In the genomic region with DNA sequence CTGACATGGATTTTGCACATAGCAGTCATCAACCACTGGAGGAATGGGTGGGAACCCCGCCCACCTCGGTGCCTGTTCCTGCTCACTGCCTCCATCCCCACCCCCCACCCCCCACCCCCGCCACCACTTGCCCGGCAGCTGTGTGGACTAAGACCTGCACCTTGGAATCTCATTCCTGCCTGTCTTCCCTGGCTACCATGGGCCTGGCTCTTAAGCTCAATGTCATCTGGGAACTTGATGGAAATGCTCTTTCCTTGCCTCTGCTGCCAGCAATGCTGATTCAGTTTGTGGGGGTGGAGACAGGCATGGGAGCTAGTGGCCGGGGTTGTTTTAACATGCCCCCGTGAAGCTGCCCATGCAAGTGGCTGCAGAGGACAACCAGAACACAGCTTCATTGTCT, we compare ENCODE assay signal across 8 mouse cellular contexts. TPM values are rescaled to one million over a fixed set of nuclear protein-coding genes. Genes with fewer than 3 reads are reported as not detected.
DNase-seq lines count a peak whose midpoint lies in the region; ATAC-seq lines count a peak whose summit lies in the region.

No protein-coding gene starts in this region.

- peaks cover 6% of the 10 kb centered on the region for H3K27me3 ChIP-seq in megakaryocyte, embryonic 14.5 days (replicated peaks)
- no peaks in the 10 kb centered on the region for H3K27me3 ChIP-seq in kidney, embryonic 15.5 days
- no peaks in the 10 kb centered on the region for H3K27me3 ChIP-seq in stomach, embryonic 14.5 days (ENCODE audit: control insufficient read depth, insufficient read depth, low read length)

- ATAC-seq in megakaryocyte, adult 5-6 weeks (ENCODE audit: poor library complexity, severe bottlenecking) = no peak
- ATAC-seq in kidney, embryonic 15.5 days (replicated peaks; ENCODE audit: low FRiP score) = peak; percentile 74; the same call in 1 of the 2 replicates
- no peak for ATAC-seq in stomach, embryonic 14.5 days (ENCODE audit: insufficient number of reproducible peaks, insufficient read depth, low FRiP score, low read depth)

- H3K9ac ChIP-seq in kidney, embryonic 15.5 days = no peak overlapping the region
- H3K9ac ChIP-seq in stomach, embryonic 14.5 days (replicated peaks; ENCODE audit: low read depth, low read length) = no peak overlapping the region

- H3K4me3 ChIP-seq in megakaryocyte, embryonic 14.5 days (replicated peaks) = peak overlapping the region; percentile 38
- H3K4me3 ChIP-seq in kidney, embryonic 15.5 days (replicated peaks) = no peak overlapping the region
- H3K4me3 ChIP-seq in stomach, embryonic 14.5 days (ENCODE audit: low read depth, low read length) = no peak overlapping the region

- peaks cover 32% of the 10 kb centered on the region for H3K4me1 ChIP-seq in megakaryocyte, embryonic 14.5 days
- H3K4me1 ChIP-seq in kidney, embryonic 15.5 days = peaks cover 8% of the 10 kb centered on the region
- no peaks in the 10 kb centered on the region for H3K4me1 ChIP-seq in stomach, embryonic 14.5 days (ENCODE audit: control insufficient read depth, insufficient read depth, low read length)

- H3K27ac ChIP-seq in kidney, embryonic 15.5 days = peak overlapping the region; percentile 76
- H3K27ac ChIP-seq in stomach, embryonic 14.5 days (ENCODE audit: low read length) = peak overlapping the region; percentile 27; the same call in 1 of the 2 replicates

- H3K4me2 ChIP-seq in kidney, embryonic 15.5 days = peak overlapping the region; percentile 38; the same call in 1 of the 2 replicates
- 0 out of 2 replicates have a peak overlapping the region, but pooled peaks have one; percentile 1 for H3K4me2 ChIP-seq in stomach, embryonic 14.5 days (replicated peaks; ENCODE audit: low read depth, low read length)

- WGBS in kidney, embryonic 15.5 days = 35% methylated on average over 6 of the region's 6 CpGs
- WGBS in stomach, embryonic 14.5 days = 19% methylated on average over 6 of the region's 6 CpGs

- H3K36me3 ChIP-seq in megakaryocyte, embryonic 14.5 days (replicated peaks; ENCODE audit: low read length) = no peaks in the 10 kb centered on the region
- H3K36me3 ChIP-seq in kidney, embryonic 15.5 days = no peaks in the 10 kb centered on the region
- H3K36me3 ChIP-seq in stomach, embryonic 14.5 days (ENCODE audit: control insufficient read depth, insufficient read depth, low read length) = no peaks in the 10 kb centered on the region

- no peaks in the 10 kb centered on the region for H3K9me3 ChIP-seq in megakaryocyte, embryonic 14.5 days
- no peaks in the 10 kb centered on the region for H3K9me3 ChIP-seq in kidney, embryonic 15.5 days (replicated peaks)
- no peaks in the 10 kb centered on the region for H3K9me3 ChIP-seq in stomach, embryonic 14.5 days (ENCODE audit: control insufficient read depth, low read depth, low read length)

- DNase-seq in adrenal gland, postnatal 14 days = peak; percentile 45
- DNase-seq in adrenal gland, postnatal 4 days (ENCODE audit: low spot score in 2 of 2) = no peak
- no peak for DNase-seq in urinary bladder, postnatal 10 days (ENCODE audit: low spot score)
- DNase-seq in left cerebral cortex, adult 18-20 months (ENCODE audit: low spot score in 2 of 2) = no peak

RNA-seq across cellular contexts. Expression of a gene that starts 17.3 kb away (rescaled TPM):
- total RNA-seq in adrenal gland, postnatal 14 days (2021) = 53.5 and 56.7 TPM in 2 replicates
- 10 to 100 TPM; 59.5 to 71.3 TPM for total RNA-seq in adrenal gland, postnatal 4 days (2021)
- polyA plus RNA-seq in megakaryocyte, embryonic 14.5 days (2012; ENCODE audit: insufficient read depth, low replicate concordance) = not detected in 2 replicates
- total RNA-seq in megakaryocyte, adult 5-6 weeks (2015) = 0.62 TPM in 1 of 2 replicates, not detected in the other
- 0.99 and 1.7 TPM in 2 replicates for total RNA-seq in megakaryocyte, adult 5-6 weeks (2017)
- 27.5 and 27.8 TPM in 2 replicates for polyA plus RNA-seq in kidney, embryonic 15.5 days (2015; fragmentation: Nextera tagmentation; extraction: Ambion mirVana)
- 37.1 and 38.0 TPM in 2 replicates for polyA plus RNA-seq in stomach, embryonic 14.5 days (2014; fragmentation: Nextera tagmentation; extraction: Ambion mirVana)
- total RNA-seq in left cerebral cortex, adult 18-20 months (2021) = 100 to 1,000 TPM; 246 to 258 TPM

Comparison
In these comparisons a context has a peak if more than half of its experiments do, and no peak if none do; other contexts are left out.
1. RNA of a gene that starts 17.3 kb away (total RNA-seq): 246 to 258 TPM in left cerebral cortex, adult 18-20 months, 59.5 to 71.3 TPM in adrenal gland, postnatal 4 days and 53.5 to 56.7 TPM in adrenal gland, postnatal 14 days; 0.62 to 1.7 TPM in megakaryocyte, adult 5-6 weeks; every median in the first group is over 10 times any median in the second.